Mouse (Mus musculus) myocyte (in vitro differentiated cells): ENCODE results near the gene Tmem248.

ENCODE experiments used
- CEBPB ChIP-seq: IDR thresholded peaks from 2 replicates; pipeline ENCODE4 v1.6.1; 2011; ENCODE audit warnings: mild to moderate bottlenecking, moderate library complexity; ENCODE audit not compliant: poor library complexity, insufficient read depth, severe bottlenecking
- E2F4 ChIP-seq: IDR thresholded peaks from one replicate; pipeline ENCODE4 v1.6.1; 2011; ENCODE audit warnings: mild to moderate bottlenecking, control low read depth, moderate library complexity; ENCODE audit not compliant: insufficient read depth
- MAX ChIP-seq: IDR thresholded peaks from one replicate; pipeline ENCODE4 v1.6.1; 2011; ENCODE audit warnings: low read depth, mild to moderate bottlenecking, control low read depth
- MYOD1 ChIP-seq, 3 experiments: IDR thresholded peaks; one replicate each; pipeline ENCODE4 v1.6.1; 2011; ENCODE audit warnings: control low read depth in 2 of 3, low read depth in 2 of 3, mild to moderate bottlenecking in 2 of 3, moderate library complexity in 1 of 3; ENCODE audit not compliant: insufficient read length in 2 of 3, control insufficient read depth in 1 of 3
- MYOG ChIP-seq, 3 experiments: IDR thresholded peaks; one replicate each; pipeline ENCODE4 v1.6.1; 2011; ENCODE audit warnings: control low read depth in 2 of 3, low read depth in 2 of 3, mild to moderate bottlenecking in 2 of 3; ENCODE audit not compliant: insufficient read length in 2 of 3, control insufficient read depth in 1 of 3, insufficient read depth in 1 of 3
- POLR2A ChIP-seq: IDR thresholded peaks from one replicate; pipeline ENCODE4 v1.6.1; 2011; ENCODE audit warnings: low read depth, mild to moderate bottlenecking, control low read depth, moderate library complexity; ENCODE audit not compliant: insufficient read length
- POLR2AphosphoS2 ChIP-seq: IDR thresholded peaks from one replicate; pipeline ENCODE4 v1.6.1; 2011; ENCODE audit warnings: low read depth, control low read depth; ENCODE audit not compliant: insufficient read length
- REST ChIP-seq: IDR thresholded peaks from one replicate; pipeline ENCODE4 v1.6.1; 2011; ENCODE audit warnings: mild to moderate bottlenecking, control low read depth, moderate library complexity; ENCODE audit not compliant: insufficient read depth, insufficient read length
- TCF12 ChIP-seq: IDR thresholded peaks from one replicate; pipeline ENCODE4 v1.6.1; 2011; ENCODE audit warnings: mild to moderate bottlenecking, control low read depth; ENCODE audit not compliant: poor library complexity, insufficient read depth, severe bottlenecking
- TCF3 ChIP-seq: IDR thresholded peaks from one replicate; pipeline ENCODE4 v1.6.1; 2011; ENCODE audit warnings: low read depth, control low read depth; ENCODE audit not compliant: insufficient read length
- USF1 ChIP-seq: IDR thresholded peaks from one replicate; pipeline ENCODE4 v1.6.1; 2011; ENCODE audit warnings: low read depth, mild to moderate bottlenecking, control low read depth, moderate library complexity

DNA sequence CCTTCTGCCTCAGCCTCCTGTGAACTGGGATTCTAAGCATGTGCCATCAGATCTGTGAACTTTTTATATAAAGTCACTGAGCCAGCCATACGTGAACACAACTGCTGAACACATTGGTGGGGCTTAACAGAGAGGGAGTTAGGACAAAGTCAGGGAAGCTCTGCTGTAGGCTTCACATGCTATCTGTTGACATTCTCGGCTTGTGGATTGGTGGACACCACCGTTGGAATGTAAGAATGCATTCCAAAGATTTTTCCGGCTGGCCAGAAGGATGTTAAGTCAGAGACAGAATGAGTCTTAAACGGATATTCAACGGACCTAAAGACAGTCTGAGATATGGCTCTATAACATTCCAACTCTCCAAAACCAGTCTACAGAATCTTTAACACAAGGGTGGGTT is 47.8 kb upstream of the Tmem248 start:
- TF ChIP-seq E2F4 (no peak), MAX (no peak), TCF12 (no peak), POLR2A (no peak), USF1 (no peak), MYOD1 (IDR thresholded peaks at IDR 0.05; ENCODE audit: control insufficient read depth in 1 of 3, insufficient read length in 2 of 3, low read depth in 2 of 3) (no peak), MYOG (IDR thresholded peaks at IDR 0.05; ENCODE audit: control insufficient read depth in 1 of 3, insufficient read depth in 1 of 3, insufficient read length in 2 of 3, low read depth in 2 of 3) (no peak), CEBPB (no peak), TCF3 (no peak), REST (no peak), POLR2AphosphoS2 (no peak)
